Mouse (Mus musculus): Measurements from ENCODE around the gene Tnfaip6. TPM values are rescaled to one million over a fixed set of nuclear protein-coding genes. Genes with fewer than 3 reads are reported as not detected.
"Not testable (repeated sequence)": the region's sequence is repeated elsewhere in the genome, so short reads cannot be mapped to it uniquely, and the experiment has no call there.

The Tnfaip6 gene
- 3.4 and 4.3 TPM in 2 replicates for polyA plus RNA-seq (2015; fragmentation: Nextera tagmentation; extraction: Ambion mirVana)

- under 1% methylated on average over 17 of the region's 17 CpGs for WGBS
- ATAC-seq (ENCODE audit: insufficient read depth, low FRiP score, low read depth), result peak; percentile 27; the same call in 1 of the 2 replicates
These were observed at the start of gene Tnfaip6 for GRCm38 (mm10) chr2:52037882-52038281. Tnfaip6 (plus strand) TSS chr2:52038009.

GRCm38 (mm10) chr2:51989559-51989958, 48.2 kb upstream of the Tnfaip6 start:
- ATAC-seq (ENCODE audit: insufficient read depth, low FRiP score, low read depth), result no peak
- H3K4me2 ChIP-seq, result no peak overlapping the region
- H3K27me3 ChIP-seq (replicated peaks), result no peaks in the 10 kb centered on the region
- H3K4me3 ChIP-seq (replicated peaks), result no peak overlapping the region
- H3K4me1 ChIP-seq, result no peaks in the 10 kb centered on the region
- H3K36me3 ChIP-seq, result no peaks in the 10 kb centered on the region
- 63% methylated on average over 2 of the region's 2 CpGs for WGBS
- H3K9ac ChIP-seq, result no peak overlapping the region
- H3K9me3 ChIP-seq, result no peaks in the 10 kb centered on the region
- no peak overlapping the region for H3K27ac ChIP-seq

More at GRCm38 (mm10) chr2:52037882-52038281, at the start of gene Tnfaip6:
- H3K4me2 ChIP-seq, result peak within 1 kb of the TSS; percentile 55
- H3K4me3 ChIP-seq (replicated peaks), result peak within 1 kb of the TSS; percentile 38
- no peak within 1 kb of the TSS for H3K9ac ChIP-seq
- H3K27ac ChIP-seq, result no peak within 1 kb of the TSS
- no peaks in the 10 kb centered on the region for H3K9me3 ChIP-seq
- no peaks in the 10 kb centered on the region for H3K4me1 ChIP-seq
- H3K27me3 ChIP-seq (replicated peaks), result no peaks in the 10 kb centered on the region
- no peaks in the 10 kb centered on the region for H3K36me3 ChIP-seq

- Histone ChIP-seq H3K9me3 (no peaks in the 10 kb centered on the region), H3K36me3 (no peaks in the 10 kb centered on the region), H3K27ac (no peak overlapping the region), H3K4me3 (replicated peaks) (no peak overlapping the region), H3K9ac (no peak overlapping the region), H3K27me3 (replicated peaks) (no peaks in the 10 kb centered on the region), H3K4me1 (no peaks in the 10 kb centered on the region), H3K4me2 (no peak overlapping the region)
- WGBS, result 88% methylated on average over 6 of the region's 6 CpGs
- ATAC-seq (ENCODE audit: insufficient read depth, low FRiP score, low read depth), result no peak
These were observed 46.4 kb upstream of the Tnfaip6 start for GRCm38 (mm10) chr2:51991447-51991846.

- Histone ChIP-seq H3K9ac (no peak overlapping the region), H3K27me3 (replicated peaks) (no peaks in the 10 kb centered on the region), H3K4me1 (no peaks in the 10 kb centered on the region), H3K36me3 (no peaks in the 10 kb centered on the region), H3K9me3 (no peaks in the 10 kb centered on the region), H3K27ac (no peak overlapping the region), H3K4me2 (no peak overlapping the region), H3K4me3 (replicated peaks) (no peak overlapping the region)
- ATAC-seq (ENCODE audit: insufficient read depth, low FRiP score, low read depth), result no peak
- WGBS, result 63% methylated on average over 7 of the region's 7 CpGs
These were observed 37.8 kb upstream of the Tnfaip6 start for GRCm38 (mm10) chr2:51999996-52000395.

GRCm38 (mm10) chr2:52001521-52001920, 36.3 kb upstream of the Tnfaip6 start:
- H3K27me3 ChIP-seq (replicated peaks), result no peaks in the 10 kb centered on the region
- no peak overlapping the region for H3K4me3 ChIP-seq (replicated peaks)
- no peaks in the 10 kb centered on the region for H3K9me3 ChIP-seq
- no peak overlapping the region for H3K27ac ChIP-seq
- no peak overlapping the region for H3K9ac ChIP-seq
- no peaks in the 10 kb centered on the region for H3K4me1 ChIP-seq
- no peak for ATAC-seq (ENCODE audit: insufficient read depth, low FRiP score, low read depth)
- WGBS, result 83% methylated on average over 8 of the region's 8 CpGs
- no peak overlapping the region for H3K4me2 ChIP-seq
- no peaks in the 10 kb centered on the region for H3K36me3 ChIP-seq

- not testable (repeated sequence) for ATAC-seq (ENCODE audit: insufficient read depth, low FRiP score, low read depth); H3K4me2 ChIP-seq; H3K4me3 ChIP-seq (replicated peaks); H3K36me3 ChIP-seq; H3K9ac ChIP-seq; H3K4me1 ChIP-seq; H3K9me3 ChIP-seq; H3K27me3 ChIP-seq (replicated peaks); H3K27ac ChIP-seq
- 86% methylated on average over 10 of the region's 10 CpGs for whole genome bisulfite sequencing
These were observed 35.5 kb upstream of the Tnfaip6 start for GRCm38 (mm10) chr2:52002299-52002698.

- H3K27ac ChIP-seq, result no peak overlapping the region
- no peaks in the 10 kb centered on the region for H3K36me3 ChIP-seq
- no peak for ATAC-seq (ENCODE audit: insufficient read depth, low FRiP score, low read depth)
- no peaks in the 10 kb centered on the region for H3K4me1 ChIP-seq
- H3K4me2 ChIP-seq, result no peak overlapping the region
- H3K27me3 ChIP-seq (replicated peaks), result no peaks in the 10 kb centered on the region
- 55% methylated on average over 3 of the region's 3 CpGs for WGBS
- H3K4me3 ChIP-seq (replicated peaks), result no peak overlapping the region
- H3K9me3 ChIP-seq, result no peaks in the 10 kb centered on the region
- no peak overlapping the region for H3K9ac ChIP-seq
These were observed 31.4 kb upstream of the Tnfaip6 start for GRCm38 (mm10) chr2:52006380-52006779.

GRCm38 (mm10) chr2:52011820-52012219, 26.0 kb upstream of the Tnfaip6 start:
- ATAC-seq (ENCODE audit: insufficient read depth, low FRiP score, low read depth); H3K4me1 ChIP-seq; H3K4me3 ChIP-seq (replicated peaks); H3K27me3 ChIP-seq (replicated peaks); H3K9me3 ChIP-seq; H3K9ac ChIP-seq; H3K4me2 ChIP-seq; H3K36me3 ChIP-seq; H3K27ac ChIP-seq: not testable (repeated sequence)
- 78% methylated on average over 3 of the region's 3 CpGs for WGBS

- no peaks in the 10 kb centered on the region for H3K27me3 ChIP-seq (replicated peaks)
- H3K4me2 ChIP-seq, result no peak overlapping the region
- no peaks in the 10 kb centered on the region for H3K36me3 ChIP-seq
- no peak overlapping the region for H3K4me3 ChIP-seq (replicated peaks)
- no peaks in the 10 kb centered on the region for H3K9me3 ChIP-seq
- ATAC-seq (ENCODE audit: insufficient read depth, low FRiP score, low read depth), result no peak
- no peak overlapping the region for H3K9ac ChIP-seq
- 71% methylated on average over 9 of the region's 9 CpGs for WGBS
- H3K27ac ChIP-seq, result no peak overlapping the region
- no peaks in the 10 kb centered on the region for H3K4me1 ChIP-seq
These were observed 24.4 kb upstream of the Tnfaip6 start for GRCm38 (mm10) chr2:52013306-52013820.

GRCm38 (mm10) chr2:52016361-52016760, 21.4 kb upstream of the Tnfaip6 start:
- no peak overlapping the region for H3K27ac ChIP-seq
- H3K27me3 ChIP-seq (replicated peaks), result no peaks in the 10 kb centered on the region
- H3K4me2 ChIP-seq, result no peak overlapping the region
- H3K4me1 ChIP-seq, result no peaks in the 10 kb centered on the region
- no peaks in the 10 kb centered on the region for H3K36me3 ChIP-seq
- no peaks in the 10 kb centered on the region for H3K9me3 ChIP-seq
- no peak overlapping the region for H3K9ac ChIP-seq
- WGBS, result 44% methylated on average over 7 of the region's 7 CpGs
- ATAC-seq (ENCODE audit: insufficient read depth, low FRiP score, low read depth), result no peak
- no peak overlapping the region for H3K4me3 ChIP-seq (replicated peaks)

GRCm38 (mm10) chr2:52027061-52027460, 10.7 kb upstream of the Tnfaip6 start:
- Histone ChIP-seq H3K4me2 (no peak overlapping the region), H3K36me3 (no peaks in the 10 kb centered on the region), H3K9me3 (no peaks in the 10 kb centered on the region), H3K27me3 (replicated peaks) (no peaks in the 10 kb centered on the region), H3K27ac (no peak overlapping the region), H3K9ac (no peak overlapping the region), H3K4me3 (replicated peaks) (no peak overlapping the region), H3K4me1 (no peaks in the 10 kb centered on the region)
- no peak for ATAC-seq (ENCODE audit: insufficient read depth, low FRiP score, low read depth)
- 84% methylated on average over 4 of the region's 4 CpGs for WGBS

GRCm38 (mm10) chr2:52029426-52029825, 8.4 kb upstream of the Tnfaip6 start:
- Histone ChIP-seq H3K4me1 (no peaks in the 10 kb centered on the region), H3K9ac (no peak overlapping the region), H3K9me3 (no peaks in the 10 kb centered on the region), H3K36me3 (no peaks in the 10 kb centered on the region), H3K4me3 (replicated peaks) (no peak overlapping the region), H3K4me2 (no peak overlapping the region), H3K27ac (no peak overlapping the region), H3K27me3 (replicated peaks) (no peaks in the 10 kb centered on the region)
- 82% methylated on average over 3 of the region's 3 CpGs for WGBS
- ATAC-seq (ENCODE audit: insufficient read depth, low FRiP score, low read depth), result no peak

- no peaks in the 10 kb centered on the region for H3K9me3 ChIP-seq
- no peak overlapping the region for H3K4me3 ChIP-seq (replicated peaks)
- WGBS, result 80% methylated on average over 4 of the region's 4 CpGs
These were observed 6.3 kb upstream of the Tnfaip6 start for GRCm38 (mm10) chr2:52031491-52031890.

More at GRCm38 (mm10) chr2:52031491-52031890, 6.3 kb upstream of the Tnfaip6 start:
- no peaks in the 10 kb centered on the region for H3K4me1 ChIP-seq
- no peaks in the 10 kb centered on the region for H3K36me3 ChIP-seq
- no peak overlapping the region for H3K4me2 ChIP-seq
- H3K27me3 ChIP-seq (replicated peaks), result no peaks in the 10 kb centered on the region
- H3K9ac ChIP-seq, result no peak overlapping the region
- no peak for ATAC-seq (ENCODE audit: insufficient read depth, low FRiP score, low read depth)
- no peak overlapping the region for H3K27ac ChIP-seq

Data from stomach, embryonic 15.5 days (tissue).